Mouse (Mus musculus) thymus, adult 2 months (tissue): ENCODE data around the gene 5830473C10Rik.

Experiments
- CTCF ChIP-seq: fragments of 200-500 bp; IDR thresholded peaks from 2 replicates; pipeline ENCODE4 v1.5.1; 2012; ENCODE audit warnings: mild to moderate bottlenecking, control low read depth, low read length, moderate library complexity, borderline replicate concordance; ENCODE audit not compliant: control insufficient read depth, poor library complexity, insufficient read depth; ENCODE audit errors: extremely low read depth
- POLR2A ChIP-seq: fragments of 200-500 bp; IDR thresholded peaks from 2 replicates; pipeline ENCODE4 v1.6.1; 2012; ENCODE audit warnings: mild to moderate bottlenecking, low read length, control low read depth, moderate library complexity; ENCODE audit not compliant: control insufficient read depth, poor library complexity, insufficient read depth; ENCODE audit errors: extremely low read depth

DNA sequence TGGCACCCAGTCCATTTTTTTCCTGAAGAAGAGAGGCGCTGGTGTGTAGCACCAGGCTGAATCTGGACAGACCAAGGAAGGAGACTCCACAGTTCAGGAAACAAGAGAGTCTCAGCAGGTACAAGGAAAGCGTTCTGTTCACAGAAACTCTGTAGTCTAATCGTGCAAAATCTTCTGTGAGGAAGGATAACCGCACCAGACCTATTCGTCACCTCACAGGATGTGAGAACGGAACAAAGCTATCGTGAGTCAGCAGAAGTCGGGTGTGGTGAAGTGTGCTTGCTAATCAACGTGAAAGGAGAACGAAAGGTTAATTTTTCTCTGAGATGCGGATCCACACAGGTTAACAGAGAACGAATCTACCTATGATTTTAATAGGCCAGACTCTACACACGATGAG is 34.0 kb downstream of the 5830473C10Rik start:
- TF ChIP-seq CTCF = no peak
- TF ChIP-seq POLR2A = no peak
